Mouse (Mus musculus) hindbrain, embryonic 11.5 days (tissue): ENCODE results near the gene Polr3h. TPM values are rescaled to one million over a fixed set of nuclear protein-coding genes. Genes with fewer than 3 reads are reported as not detected.

Experiments used
- ATAC-seq: fragments of 200-750 bp; cut with Nextera tagmentation; 2 replicates; pipeline ENCODE4 v1.8.0; 2017; ENCODE audit warnings: mild to moderate bottlenecking, moderate TSS enrichment, moderate library complexity; ENCODE audit not compliant: low FRiP score
- DNase-seq: peaks from one replicate; pipeline ENCODE4 v3.0.0-alpha.2; 2015; ENCODE audit warnings: low spot score
- H3K27ac ChIP-seq: fragments of 300-500 bp; sonication (generic); 2 replicates; pipeline ENCODE4 v1.5.1; 2014; ENCODE audit warnings: mild to moderate bottlenecking, low read depth, low read length
- H3K27me3 ChIP-seq: fragments of 300-500 bp; sonication (generic); 2 replicates; pipeline ENCODE4 v1.6.1; 2014; ENCODE audit warnings: mild to moderate bottlenecking, low read length, moderate library complexity, mixed read lengths; ENCODE audit not compliant: control insufficient read depth, insufficient read depth
- H3K36me3 ChIP-seq: fragments of 300-500 bp; sonication (generic); 2 replicates; pipeline ENCODE4 v1.6.1; 2014; ENCODE audit warnings: mild to moderate bottlenecking, low read length, moderate library complexity, mixed read lengths; ENCODE audit not compliant: control insufficient read depth, insufficient read depth
- H3K4me1 ChIP-seq: fragments of 300-500 bp; sonication (generic); replicated peaks from 2 replicates; pipeline ENCODE4 v1.6.1; 2014; ENCODE audit warnings: low read length, mixed read lengths; ENCODE audit not compliant: control insufficient read depth, insufficient read depth
- H3K4me2 ChIP-seq: fragments of 300-500 bp; sonication (generic); replicated peaks from 2 replicates; pipeline ENCODE4 v1.6.1; 2014; ENCODE audit warnings: mild to moderate bottlenecking, low read depth, low read length
- H3K4me3 ChIP-seq: fragments of 300-500 bp; sonication (generic); 2 replicates; pipeline ENCODE4 v1.5.1; 2014; ENCODE audit warnings: low read depth, low read length
- H3K9ac ChIP-seq: fragments of 300-500 bp; sonication (generic); 2 replicates; pipeline ENCODE4 v1.6.1; 2014; ENCODE audit warnings: low read depth, low read length
- H3K9me3 ChIP-seq: fragments of 300-500 bp; sonication (generic); 2 replicates; pipeline ENCODE4 v1.6.1; 2016; ENCODE audit warnings: low read length; ENCODE audit not compliant: control insufficient read depth
- WGBS: fragments of 180-500 bp; shearing (Covaris S2); extraction: QIAGEN DNeasy Blood & Tissue Kit; methylation state at CpG from one replicate; pipeline ENCODE4 v1.1.7; 2014; 5-methylcytosine and 5-hydroxymethylcytosine counted together
- polyA plus RNA-seq: library from polyadenylated mRNA; unstranded; fragments of >200 nt; fragmentation: Nextera tagmentation; extraction: Ambion mirVana; gene quantifications from 2 replicates; pipeline ENCODE4 v1.2.1, GENCODE M21; 2014

Polr3h gene
- polyA plus RNA-seq, 1 experiment from 2014 or later: 66.2 TPM

DNA sequence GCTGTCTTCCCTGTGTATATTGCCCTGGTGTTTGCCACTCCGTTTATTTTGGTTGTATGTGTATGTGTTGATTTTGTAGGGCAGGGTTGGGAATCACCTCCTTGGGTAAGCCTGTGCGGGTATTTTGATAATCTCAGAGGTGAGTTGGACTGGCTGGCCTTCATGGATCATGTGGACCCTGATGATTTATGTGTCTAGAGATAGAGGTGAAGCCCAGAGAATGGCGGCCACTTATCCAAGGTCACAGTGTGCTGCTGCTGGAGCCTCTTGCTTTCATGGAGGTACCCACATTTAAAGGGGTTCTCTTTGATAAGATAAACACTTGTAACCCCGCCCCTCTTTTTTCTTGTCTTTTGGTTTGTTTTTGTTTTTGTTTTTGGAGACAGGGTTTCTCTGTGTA lies 13.7 kb upstream of the Polr3h start:
- no peaks in the 10 kb centered on the region for H3K27me3 ChIP-seq
- DNase-seq: no peak
- no peak overlapping the region for H3K4me2 ChIP-seq
- peaks cover 12% of the 10 kb centered on the region; the same call in 1 of the 2 replicates for H3K4me1 ChIP-seq
- no peaks in the 10 kb centered on the region for H3K36me3 ChIP-seq
- H3K9me3 ChIP-seq: no peaks in the 10 kb centered on the region
- H3K27ac ChIP-seq: no peak overlapping the region
- WGBS: 94% methylated on average over 4 of the region's 4 CpGs
- H3K9ac ChIP-seq: no peak overlapping the region
- H3K4me3 ChIP-seq: no peak overlapping the region
- no peak for ATAC-seq

DNA sequence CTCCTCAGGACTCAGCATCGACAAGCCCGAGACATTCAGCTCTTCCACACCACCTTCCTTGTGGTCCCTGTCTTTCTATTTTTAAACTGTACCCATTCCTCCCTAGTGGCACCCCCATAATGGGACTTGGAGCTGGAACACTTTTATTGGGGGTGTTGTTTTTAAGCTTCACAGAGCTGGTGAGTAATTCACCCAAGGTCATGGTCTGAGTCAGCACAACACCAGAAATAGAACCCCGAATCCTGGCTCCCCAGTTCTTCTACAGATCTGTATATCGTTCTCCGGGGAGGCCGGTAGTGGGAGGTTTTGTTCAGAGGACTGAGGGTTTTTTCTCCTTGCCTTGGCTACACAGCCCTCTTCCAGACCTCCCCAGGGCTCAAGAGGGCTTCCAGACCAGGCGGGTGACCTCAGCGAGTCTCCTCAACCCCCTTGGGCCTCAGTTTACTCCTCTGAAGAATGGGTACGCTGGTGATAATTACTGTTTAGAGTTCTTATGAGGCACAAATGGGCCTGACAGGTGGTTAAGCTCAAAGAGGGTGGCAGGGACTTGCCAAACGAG lies 13.2 kb upstream of the Polr3h start:
- H3K4me2 ChIP-seq: no peak overlapping the region
- H3K27ac ChIP-seq: no peak overlapping the region
- H3K27me3 ChIP-seq: no peaks in the 10 kb centered on the region
- WGBS: 92% methylated on average over 10 of the region's 10 CpGs
- DNase-seq: no peak
- H3K9me3 ChIP-seq: no peaks in the 10 kb centered on the region
- no peak overlapping the region for H3K9ac ChIP-seq
- no peak for ATAC-seq
- no peaks in the 10 kb centered on the region for H3K36me3 ChIP-seq
- H3K4me1 ChIP-seq: peaks cover 12% of the 10 kb centered on the region; the same call in 1 of the 2 replicates
- no peak overlapping the region for H3K4me3 ChIP-seq

DNA sequence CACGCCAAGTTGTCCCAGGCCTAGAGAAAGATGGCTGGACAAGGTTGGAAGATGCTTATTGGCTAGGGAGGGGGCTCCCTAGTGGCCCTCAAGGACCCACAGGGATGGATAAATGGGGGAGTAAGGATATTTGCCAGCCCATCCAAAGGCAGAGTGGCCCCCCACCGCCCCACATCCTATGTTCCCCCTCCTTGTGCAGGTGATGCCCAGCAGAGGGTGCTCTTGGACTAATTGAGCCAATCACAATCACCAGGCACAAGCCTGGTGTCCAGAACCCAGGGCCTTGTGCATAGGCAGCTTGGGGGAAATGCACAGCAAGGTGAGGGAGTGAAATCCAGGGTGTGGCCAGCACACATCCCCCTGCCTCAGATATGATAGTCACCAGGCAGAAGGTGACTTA lies 12.2 kb upstream of the Polr3h start:
- Histone ChIP-seq H3K9ac (no peak overlapping the region), H3K9me3 (no peaks in the 10 kb centered on the region), H3K4me3 (peak overlapping the region; percentile 41; the same call in 1 of the 2 replicates), H3K27me3 (no peaks in the 10 kb centered on the region), H3K36me3 (no peaks in the 10 kb centered on the region), H3K4me2 (peak overlapping the region; percentile 63; the same call in 1 of the 2 replicates), H3K27ac (no peak overlapping the region), H3K4me1 (peaks cover 12% of the 10 kb centered on the region; the same call in 1 of the 2 replicates)
- DNase-seq: peak; percentile 70
- WGBS: 22% methylated on average over 2 of the region's 2 CpGs
- ATAC-seq: peak; percentile 24; the same call in 1 of the 2 replicates

GRCm38 (mm10) chr15:81937098-81937972 lies 11.3 kb upstream of the Polr3h start:
- Histone ChIP-seq H3K9me3 (no peaks in the 10 kb centered on the region), H3K4me1 (peaks cover 12% of the 10 kb centered on the region; the same call in 1 of the 2 replicates), H3K27ac (peak overlapping the region; percentile 70; the same call in 1 of the 2 replicates), H3K9ac (peak overlapping the region; percentile 70), H3K4me3 (peak overlapping the region; percentile 41), H3K4me2 (peak overlapping the region; percentile 63), H3K36me3 (no peaks in the 10 kb centered on the region), H3K27me3 (no peaks in the 10 kb centered on the region)
- WGBS: 9% methylated on average over 19 of the region's 19 CpGs
- DNase-seq: peak; percentile 17
- no peak for ATAC-seq

DNA sequence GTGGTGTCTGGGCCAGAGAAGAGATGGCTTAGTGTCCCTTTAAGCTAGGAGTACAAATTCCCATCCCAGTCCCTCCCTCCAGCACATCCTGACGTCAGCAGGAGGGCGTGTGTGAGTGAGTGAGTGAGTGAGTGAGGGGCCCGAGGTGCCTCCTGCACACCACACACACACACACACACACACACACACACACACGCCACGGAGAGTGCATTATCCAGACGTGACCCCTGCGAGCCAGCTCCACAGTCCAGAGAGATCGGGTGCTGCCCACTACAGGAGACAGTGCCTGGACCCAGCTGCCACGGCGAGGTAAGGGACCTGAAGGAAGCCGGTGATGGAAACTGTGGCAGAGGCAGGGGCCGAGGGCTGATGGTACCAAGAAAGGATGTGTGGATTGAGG lies 10.6 kb upstream of the Polr3h start, which contains the start of gene Csdc2:
Csdc2 (plus strand) TSS at position 81 of the 400 bp plus-strand sequence.
- H3K4me3 ChIP-seq: peak within 1 kb of the TSS; percentile 41
- H3K36me3 ChIP-seq: no peaks in the 10 kb centered on the region
- peak within 1 kb of the TSS; percentile 70 for H3K27ac ChIP-seq
- H3K9ac ChIP-seq: peak within 1 kb of the TSS; percentile 70
- no peaks in the 10 kb centered on the region for H3K9me3 ChIP-seq
- ATAC-seq (peak; percentile 70), DNase-seq (peak; percentile 73)
- H3K4me1 ChIP-seq: peaks cover 12% of the 10 kb centered on the region; the same call in 1 of the 2 replicates
- no peaks in the 10 kb centered on the region for H3K27me3 ChIP-seq
- peak within 1 kb of the TSS; percentile 63 for H3K4me2 ChIP-seq
- WGBS: 1% methylated on average over 12 of the region's 12 CpGs

- peak overlapping the region; percentile 41; the same call in 1 of the 2 replicates for H3K4me3 ChIP-seq
- no peaks in the 10 kb centered on the region for H3K27me3 ChIP-seq
- peaks cover 12% of the 10 kb centered on the region; the same call in 1 of the 2 replicates for H3K4me1 ChIP-seq
- ATAC-seq: peak; percentile 46; the same call in 1 of the 2 replicates
- 57% methylated on average over 7 of the region's 7 CpGs for WGBS
- 0 out of 2 replicates have a peak overlapping the region, but pooled peaks have one; percentile 23 for H3K9ac ChIP-seq
- no peaks in the 10 kb centered on the region for H3K9me3 ChIP-seq
- H3K4me2 ChIP-seq: peak overlapping the region; percentile 63
- no peak for DNase-seq
- H3K27ac ChIP-seq: no peak overlapping the region; the same call in 1 of the 2 replicates
- H3K36me3 ChIP-seq: no peaks in the 10 kb centered on the region
Observed at GRCm38 (mm10) chr15:81935869-81936637, 10.0 kb upstream of the Polr3h start.

- Histone ChIP-seq H3K36me3 (no peaks in the 10 kb centered on the region), H3K4me3 (no peak overlapping the region), H3K27ac (no peak overlapping the region), H3K9ac (no peak overlapping the region), H3K4me2 (no peak overlapping the region), H3K27me3 (no peaks in the 10 kb centered on the region), H3K4me1 (peaks cover 12% of the 10 kb centered on the region; the same call in 1 of the 2 replicates), H3K9me3 (no peaks in the 10 kb centered on the region)
- ATAC-seq (no peak), DNase-seq (no peak)
- 82% methylated on average over 1 of the region's 1 CpGs for WGBS
Observed at GRCm38 (mm10) chr15:81933986-81934385, 7.9 kb upstream of the Polr3h start.

DNA sequence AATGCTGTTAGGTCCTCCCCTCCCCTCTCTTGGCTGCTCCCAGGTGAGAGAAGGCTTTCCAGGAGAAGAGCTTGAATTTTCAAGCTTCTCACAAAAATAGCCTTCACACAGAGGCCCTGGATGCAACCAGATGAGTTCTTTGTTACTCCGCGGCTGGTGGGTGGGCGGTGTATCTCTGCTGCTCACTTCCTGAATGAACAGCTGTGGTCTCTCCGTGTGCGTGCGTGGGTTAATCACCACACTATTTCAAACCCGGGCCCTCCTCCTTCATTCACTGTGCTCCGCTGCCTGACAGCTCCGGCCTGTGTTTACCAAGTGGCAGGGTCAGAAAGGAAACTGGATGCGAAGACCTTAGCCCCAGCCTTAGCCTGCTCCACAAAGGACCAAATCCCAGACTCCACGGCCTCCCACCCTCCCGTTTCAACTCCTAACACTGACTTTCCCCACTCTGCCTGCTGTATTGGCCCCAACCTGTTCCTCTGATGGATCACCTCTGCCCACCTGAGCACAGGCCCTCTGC lies 7.0 kb upstream of the Polr3h start:
- DNase-seq (no peak), ATAC-seq (no peak)
- no peak overlapping the region for H3K4me3 ChIP-seq
- no peaks in the 10 kb centered on the region for H3K9me3 ChIP-seq
- no peak overlapping the region for H3K27ac ChIP-seq
- no peak overlapping the region for H3K9ac ChIP-seq
- H3K4me2 ChIP-seq: no peak overlapping the region
- WGBS: 46% methylated on average over 12 of the region's 12 CpGs
- no peaks in the 10 kb centered on the region for H3K36me3 ChIP-seq
- H3K27me3 ChIP-seq: no peaks in the 10 kb centered on the region
- H3K4me1 ChIP-seq: peaks cover 12% of the 10 kb centered on the region; the same call in 1 of the 2 replicates
